Mouse (Mus musculus): Measurements from ENCODE around the gene Igfn1. TPM values are rescaled to one million over a fixed set of nuclear protein-coding genes. Genes with fewer than 3 reads are reported as not detected.
A peak's percentile ranks its signal among the peaks of the same experiment; 100 is the strongest.

Igfn1 gene
- polyA plus RNA-seq, 1 experiment from 2014 or later: not detected

GRCm38 (mm10) chr1:136008159-136008533, 2.0 kb upstream of the Igfn1 start:
- Histone ChIP-seq H3K36me3 (no peaks in the 10 kb centered on the region), H3K27ac (peak overlapping the region; percentile 71), H3K9me3 (replicated peaks) (no peaks in the 10 kb centered on the region; the same call in 1 of the 2 replicates), H3K27me3 (peaks cover 25% of the 10 kb centered on the region), H3K4me3 (replicated peaks) (peak overlapping the region; percentile 65), H3K4me1 (replicated peaks) (peaks cover 53% of the 10 kb centered on the region), H3K9ac (peak overlapping the region; percentile 37; the same call in 1 of the 2 replicates), H3K4me2 (peak overlapping the region; percentile 95)
- DNase-seq (no peak), ATAC-seq (ENCODE audit: low read depth) (peak; percentile 57)
- 16% methylated on average over 8 of the region's 8 CpGs for WGBS (ENCODE audit: insufficient replicate concordance)

GRCm38 (mm10) chr1:136007211-136008158, 1.3 kb upstream of the Igfn1 start, which contains the start of gene Tmem9:
TSS of gene Tmem9 (plus strand) at chr1:136008150.
- ATAC-seq (ENCODE audit: low read depth): peak; percentile 96
- WGBS (ENCODE audit: insufficient replicate concordance): 4% methylated on average over 37 of the region's 37 CpGs
- Histone ChIP-seq H3K4me2 (peak within 1 kb of the TSS; percentile 95), H3K27me3 (peaks cover 25% of the 10 kb centered on the region), H3K4me3 (replicated peaks) (peak within 1 kb of the TSS; percentile 65), H3K27ac (peak within 1 kb of the TSS; percentile 71), H3K36me3 (no peaks in the 10 kb centered on the region), H3K9ac (peak within 1 kb of the TSS; percentile 78), H3K4me1 (replicated peaks) (peaks cover 48% of the 10 kb centered on the region), H3K9me3 (replicated peaks) (no peaks in the 10 kb centered on the region; the same call in 1 of the 2 replicates)
- DNase-seq: peak; percentile 89

- ATAC-seq (ENCODE audit: low read depth): no peak
- DNase-seq: no peak
- Histone ChIP-seq H3K36me3 (no peaks in the 10 kb centered on the region), H3K9me3 (replicated peaks) (no peaks in the 10 kb centered on the region), H3K4me1 (replicated peaks) (no peaks in the 10 kb centered on the region; the same call in 1 of the 2 replicates), H3K4me2 (no peak overlapping the region), H3K27me3 (peaks cover 43% of the 10 kb centered on the region), H3K9ac (no peak overlapping the region), H3K27ac (no peak overlapping the region), H3K4me3 (replicated peaks) (no peak overlapping the region)
- WGBS (ENCODE audit: insufficient replicate concordance): 85% methylated on average over 2 of the region's 2 CpGs
These were observed 4.7 kb downstream of the Igfn1 start for GRCm38 (mm10) chr1:136001438-136001837.

GRCm38 (mm10) chr1:135999720-136000287, 6.3 kb downstream of the Igfn1 start:
- Histone ChIP-seq H3K27ac (no peak overlapping the region), H3K4me1 (replicated peaks) (peaks cover 16% of the 10 kb centered on the region), H3K9ac (no peak overlapping the region), H3K4me3 (replicated peaks) (no peak overlapping the region), H3K27me3 (peaks cover 42% of the 10 kb centered on the region), H3K4me2 (no peak overlapping the region), H3K9me3 (replicated peaks) (no peaks in the 10 kb centered on the region), H3K36me3 (no peaks in the 10 kb centered on the region)
- whole genome bisulfite sequencing (ENCODE audit: insufficient replicate concordance): 46% methylated on average over 8 of the region's 8 CpGs
- DNase-seq (no peak), ATAC-seq (ENCODE audit: low read depth) (no peak)

GRCm38 (mm10) chr1:135997537-135997936, 8.6 kb downstream of the Igfn1 start:
- ATAC-seq (ENCODE audit: low read depth) (no peak), DNase-seq (no peak)
- 56% methylated on average over 7 of the region's 7 CpGs for WGBS (ENCODE audit: insufficient replicate concordance)
- Histone ChIP-seq H3K4me3 (replicated peaks) (no peak overlapping the region), H3K27ac (no peak overlapping the region), H3K27me3 (peaks cover 51% of the 10 kb centered on the region), H3K4me2 (no peak overlapping the region), H3K36me3 (no peaks in the 10 kb centered on the region), H3K4me1 (replicated peaks) (peaks cover 19% of the 10 kb centered on the region), H3K9me3 (replicated peaks) (no peaks in the 10 kb centered on the region), H3K9ac (no peak overlapping the region)

GRCm38 (mm10) chr1:135993470-135993869, 12.7 kb downstream of the Igfn1 start:
- Histone ChIP-seq H3K36me3 (no peaks in the 10 kb centered on the region), H3K4me2 (no peak overlapping the region), H3K4me1 (replicated peaks) (peaks cover 19% of the 10 kb centered on the region), H3K4me3 (replicated peaks) (no peak overlapping the region), H3K9ac (no peak overlapping the region), H3K9me3 (replicated peaks) (no peaks in the 10 kb centered on the region), H3K27ac (no peak overlapping the region), H3K27me3 (peaks cover 53% of the 10 kb centered on the region)
- DNase-seq (no peak), ATAC-seq (ENCODE audit: low read depth) (no peak)
- WGBS (ENCODE audit: insufficient replicate concordance): 50% methylated on average over 4 of the region's 4 CpGs

GRCm38 (mm10) chr1:135989876-135990275, 16.3 kb downstream of the Igfn1 start:
- Histone ChIP-seq H3K4me2 (no peak overlapping the region), H3K36me3 (no peaks in the 10 kb centered on the region), H3K27me3 (peaks cover 62% of the 10 kb centered on the region), H3K9ac (no peak overlapping the region), H3K27ac (no peak overlapping the region), H3K4me3 (replicated peaks) (no peak overlapping the region), H3K9me3 (replicated peaks) (no peaks in the 10 kb centered on the region), H3K4me1 (replicated peaks) (peaks cover 3% of the 10 kb centered on the region)
- ATAC-seq (ENCODE audit: low read depth): no peak
- DNase-seq: no peak

GRCm38 (mm10) chr1:135984105-135984504, 22.0 kb downstream of the Igfn1 start:
- DNase-seq: no peak
- WGBS (ENCODE audit: insufficient replicate concordance): 45% methylated on average over 5 of the region's 5 CpGs
- H3K4me1 ChIP-seq (replicated peaks): no peaks in the 10 kb centered on the region
- no peaks in the 10 kb centered on the region for H3K36me3 ChIP-seq
- ATAC-seq (ENCODE audit: low read depth): no peak
- no peak overlapping the region for H3K4me3 ChIP-seq (replicated peaks)
- H3K9me3 ChIP-seq (replicated peaks): no peaks in the 10 kb centered on the region
- H3K27me3 ChIP-seq: peaks cover 75% of the 10 kb centered on the region
- H3K9ac ChIP-seq: no peak overlapping the region
- no peak overlapping the region for H3K4me2 ChIP-seq
- no peak overlapping the region for H3K27ac ChIP-seq

- no peak overlapping the region for H3K4me2 ChIP-seq
- no peak overlapping the region for H3K4me3 ChIP-seq (replicated peaks)
- 81% methylated on average over 3 of the region's 3 CpGs for WGBS (ENCODE audit: insufficient replicate concordance)
- H3K4me1 ChIP-seq (replicated peaks): no peaks in the 10 kb centered on the region
- DNase-seq: no peak
- H3K27ac ChIP-seq: no peak overlapping the region
- peaks cover 36% of the 10 kb centered on the region for H3K27me3 ChIP-seq
- H3K9me3 ChIP-seq (replicated peaks): no peaks in the 10 kb centered on the region
- no peak overlapping the region for H3K9ac ChIP-seq
- H3K36me3 ChIP-seq: no peaks in the 10 kb centered on the region
- ATAC-seq (ENCODE audit: low read depth): no peak
These were observed 33.6 kb downstream of the Igfn1 start for GRCm38 (mm10) chr1:135972576-135972975.

- Histone ChIP-seq H3K27me3 (peaks cover 46% of the 10 kb centered on the region), H3K27ac (no peak overlapping the region), H3K4me3 (replicated peaks) (no peak overlapping the region), H3K4me2 (no peak overlapping the region), H3K4me1 (replicated peaks) (no peaks in the 10 kb centered on the region), H3K9ac (no peak overlapping the region), H3K36me3 (no peaks in the 10 kb centered on the region), H3K9me3 (replicated peaks) (no peaks in the 10 kb centered on the region)
- 43% methylated on average over 2 of the region's 2 CpGs for WGBS (ENCODE audit: insufficient replicate concordance)
- ATAC-seq (ENCODE audit: low read depth): no peak
- DNase-seq: no peak
These were observed 35.7 kb downstream of the Igfn1 start for GRCm38 (mm10) chr1:135970486-135970885.

- H3K4me1 ChIP-seq (replicated peaks): no peaks in the 10 kb centered on the region
- H3K27me3 ChIP-seq: peaks cover 64% of the 10 kb centered on the region
- H3K36me3 ChIP-seq: no peaks in the 10 kb centered on the region
- WGBS (ENCODE audit: insufficient replicate concordance): 47% methylated on average over 4 of the region's 4 CpGs
- no peak for ATAC-seq (ENCODE audit: low read depth)
- H3K4me2 ChIP-seq: no peak overlapping the region
- no peak overlapping the region for H3K9ac ChIP-seq
- no peak for DNase-seq
- H3K9me3 ChIP-seq (replicated peaks): no peaks in the 10 kb centered on the region
- no peak overlapping the region for H3K4me3 ChIP-seq (replicated peaks)
- H3K27ac ChIP-seq: no peak overlapping the region
These were observed 38.4 kb downstream of the Igfn1 start for GRCm38 (mm10) chr1:135967739-135968138.
